Mouse (Mus musculus): ENCODE measurements at regions not wholly inside any gene's neighbourhood (a gene's known extent, or its start where the extent isn't known, plus 50 kb on each side); places are given as distances from the start of the nearest gene placed in this dataset.

- 90% methylated on average over 4 of the region's 4 CpGs for WGBS
- H3K27me3 ChIP-seq: no peaks in the 10 kb centered on the region
- no peaks in the 10 kb centered on the region for H3K36me3 ChIP-seq (ENCODE audit: poor library complexity, severe bottlenecking)
- no peaks in the 10 kb centered on the region for H3K9me3 ChIP-seq (replicated peaks)
- no peak overlapping the region for H3K4me2 ChIP-seq
- H3K4me3 ChIP-seq: no peak overlapping the region
- peaks cover 3% of the 10 kb centered on the region; the same call in 1 of the 2 replicates for H3K4me1 ChIP-seq
- H3K27ac ChIP-seq: no peak overlapping the region
- ATAC-seq: no peak
- H3K9ac ChIP-seq: no peak overlapping the region
Measured at GRCm38 (mm10) chr13:83452987-83453386, 50.8 kb upstream of the Mef2c start.
